Mouse (Mus musculus): ENCODE measurements around the gene Gm21882.
"Not testable (repeated sequence)": the region's sequence is repeated elsewhere in the genome, so short reads cannot be mapped to it uniquely, and the experiment has no call there.

The Gm21882 gene

GRCm38 (mm10) chrY:40381423-40381822 is at the start of gene Gm21882:
Gene Gm21882 (minus strand): TSS chrY:40381523.
- not testable (repeated sequence) for DNase-seq (ENCODE audit: low spot score)
